Mouse (Mus musculus): ENCODE data around the gene Rab17.

DNA sequence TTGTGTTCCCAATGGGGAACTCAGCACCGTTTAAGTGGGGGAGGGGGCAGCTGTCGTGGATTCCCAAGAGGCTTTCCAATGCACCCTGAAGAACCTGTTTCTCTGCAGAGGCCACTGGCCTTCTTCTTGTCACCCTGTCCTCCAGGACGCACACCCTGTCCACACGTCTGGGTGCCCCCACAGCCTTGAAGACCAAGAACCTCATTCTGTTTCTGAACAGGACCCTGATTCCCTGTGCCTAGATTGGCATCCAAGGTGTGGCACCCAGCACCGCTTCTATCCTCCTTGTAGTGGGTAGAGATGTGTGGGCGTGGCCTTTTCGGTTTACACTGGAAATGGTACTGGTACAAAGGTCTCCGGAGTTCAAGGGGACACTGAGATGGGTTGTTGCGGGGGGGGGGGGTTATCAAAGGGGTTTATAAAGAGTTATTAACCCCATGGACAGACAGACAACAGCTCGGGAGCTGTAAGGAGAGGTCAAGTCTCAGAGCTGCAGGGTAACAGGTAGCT is 475 bp upstream of the Rab17 start:
- TF ChIP-seq CTCF (conservative IDR thresholded peaks at IDR 0.05; ENCODE audit: insufficient read depth, insufficient read length, low read depth, low read length) (no peak), POLR2A (IDR thresholded peaks at IDR 0.05; ENCODE audit: low read depth, low read length) (no peak)
